Mouse (Mus musculus) hindbrain, embryonic 12.5 days (tissue): ENCODE measurements around the gene Apol7c. TPM values are rescaled to one million over a fixed set of nuclear protein-coding genes. Genes with fewer than 3 reads are reported as not detected.
"Not testable (repeated sequence)": the region's sequence is repeated elsewhere in the genome, so short reads cannot be mapped to it uniquely, and the experiment has no call there.

ENCODE experiments used
- ATAC-seq: fragments of 200-750 bp; cut with Nextera tagmentation; 2 replicates; pipeline ENCODE4 v1.8.0; 2017; ENCODE audit warnings: moderate TSS enrichment; ENCODE audit not compliant: low FRiP score
- H3K27ac ChIP-seq: fragments of 300-500 bp; sonication (generic); 2 replicates; pipeline ENCODE4 v1.5.1; 2016; ENCODE audit warnings: mild to moderate bottlenecking
- H3K27me3 ChIP-seq: fragments of 300-500 bp; sonication (generic); 2 replicates; pipeline ENCODE4 v1.6.1; 2016; ENCODE audit warnings: mild to moderate bottlenecking
- H3K36me3 ChIP-seq: fragments of 300-500 bp; sonication (generic); 2 replicates; pipeline ENCODE4 v1.6.1; 2016; ENCODE audit warnings: mild to moderate bottlenecking
- H3K4me1 ChIP-seq: fragments of 300-500 bp; sonication (generic); 2 replicates; pipeline ENCODE4 v1.6.1; 2016
- H3K4me2 ChIP-seq: fragments of 300-500 bp; sonication (generic); replicated peaks from 2 replicates; pipeline ENCODE4 v1.6.1; 2016; ENCODE audit warnings: mild to moderate bottlenecking
- H3K4me3 ChIP-seq: fragments of 300-500 bp; sonication (generic); 2 replicates; pipeline ENCODE4 v1.5.1; 2016; ENCODE audit warnings: mild to moderate bottlenecking
- H3K9ac ChIP-seq: fragments of 300-500 bp; sonication (generic); 2 replicates; pipeline ENCODE4 v1.6.1; 2016; ENCODE audit warnings: mild to moderate bottlenecking, moderate library complexity
- H3K9me3 ChIP-seq: fragments of 300-500 bp; sonication (generic); replicated peaks from 2 replicates; pipeline ENCODE4 v1.6.1; 2016; ENCODE audit warnings: mild to moderate bottlenecking
- WGBS: fragments of 180-500 bp; shearing (Covaris S2); methylation state at CpG from one replicate; pipeline ENCODE4 v1.1.7; 2016; 5-methylcytosine and 5-hydroxymethylcytosine counted together
- polyA plus RNA-seq: library from polyadenylated mRNA; unstranded; fragments of >200 nt; fragmentation: Nextera tagmentation; extraction: Ambion mirVana; gene quantifications from 2 replicates; pipeline ENCODE4 v1.2.1, GENCODE M21; 2016

Gene Apol7c
- polyA plus RNA-seq, 1 experiment from 2014 or later: not detected

DNA sequence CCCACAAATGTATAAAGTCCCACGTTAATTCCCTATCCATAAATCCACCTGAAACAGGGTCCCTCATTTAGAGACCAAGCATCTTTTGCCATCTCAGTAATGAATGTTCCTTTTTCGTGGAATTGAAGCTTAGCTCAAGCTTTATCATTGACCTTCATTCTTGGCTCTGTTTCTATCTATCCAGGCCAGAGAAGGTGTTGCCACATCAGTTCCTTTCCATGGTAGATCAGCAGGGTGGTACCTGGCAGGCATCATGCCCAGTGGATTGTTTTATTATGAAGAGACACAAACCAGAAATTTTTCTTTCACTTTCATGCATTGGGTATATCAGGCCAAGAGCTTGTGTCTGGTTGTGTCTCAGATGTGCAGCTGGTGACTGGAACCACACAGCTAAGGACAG, 56.4 kb downstream of the Apol7c start, which contains the start of gene Apol10a:
Apol10a (plus strand) TSS at position 355 of the 400 bp plus-strand sequence.
- not testable (repeated sequence) for H3K9ac ChIP-seq, ATAC-seq
- WGBS: 70% methylated on average over 2 of the region's 2 CpGs

More for the DNA sequence above, 56.4 kb downstream of the Apol7c start, which contains the start of gene Apol10a:
- not testable (repeated sequence) for H3K27ac ChIP-seq, H3K9me3 ChIP-seq, H3K4me3 ChIP-seq, H3K36me3 ChIP-seq, H3K27me3 ChIP-seq, H3K4me2 ChIP-seq, H3K4me1 ChIP-seq

Other genes with a start within 250 kb of the Apol7c start
- gene Rbfox2, start 226.3 kb downstream of the Apol7c start, polyA plus RNA-seq: 156 and 166 TPM in 2 replicates
- not detected in 2 replicates for gene Apol7a, start 134.2 kb downstream of the Apol7c start, polyA plus RNA-seq
- not detected in 2 replicates for gene Apol9a, start 122.2 kb downstream of the Apol7c start, polyA plus RNA-seq
- gene Apol7b, start 85.8 kb downstream of the Apol7c start, polyA plus RNA-seq: not detected in 2 replicates
- gene Apol10a, start 56.3 kb downstream of the Apol7c start, polyA plus RNA-seq: not detected in 2 replicates
- gene Apol11a, start 25.0 kb downstream of the Apol7c start, polyA plus RNA-seq: not detected in 2 replicates
- gene 1700025B11Rik, start 28.6 kb upstream of the Apol7c start, polyA plus RNA-seq: not detected in 2 replicates
- gene Apol10b, start 62.8 kb upstream of the Apol7c start, polyA plus RNA-seq: 0.09 and 0.21 TPM in 2 replicates
- gene Gm36245, start 65.9 kb upstream of the Apol7c start, polyA plus RNA-seq: not detected in 2 replicates
- gene Apol11b, start 110.0 kb upstream of the Apol7c start, polyA plus RNA-seq: not detected in 2 replicates
- not detected in 2 replicates for gene Apol7e, start 165.5 kb upstream of the Apol7c start, polyA plus RNA-seq
- not detected in 2 replicates for gene Apol9b, start 195.7 kb upstream of the Apol7c start, polyA plus RNA-seq
- gene Apol8, start 223.7 kb upstream of the Apol7c start, polyA plus RNA-seq: 0.22 and 0.47 TPM in 2 replicates